ENCODE assay signal across 23 mouse cellular contexts in the genomic region with DNA sequence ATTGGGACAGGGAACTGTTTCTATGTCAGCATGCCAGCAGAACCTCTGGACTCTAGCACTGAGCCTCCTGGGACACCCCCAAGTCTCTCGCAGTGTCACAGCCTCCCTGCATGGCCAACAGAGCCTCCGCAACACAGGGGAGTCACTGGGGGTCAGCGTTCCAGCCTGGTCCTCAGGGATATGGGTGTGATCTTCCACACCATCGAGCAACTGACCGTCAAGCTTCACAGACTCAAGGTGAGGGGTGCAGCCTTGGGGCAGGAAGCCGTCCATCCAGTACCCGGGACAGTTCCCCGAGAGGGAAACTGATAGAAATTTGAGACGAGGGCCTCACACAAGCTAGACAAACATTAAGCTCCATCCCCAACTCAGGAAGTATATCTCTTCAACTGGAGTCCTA. TPM values are rescaled to one million over a fixed set of nuclear protein-coding genes. Genes with fewer than 3 reads are reported as not detected.
A peak's percentile ranks its signal among the peaks of the same experiment; 100 is the strongest.
DNase-seq lines count a peak whose midpoint lies in the region; ATAC-seq lines count a peak whose summit lies in the region.
"Had no signal": no experiment of that assay in that cellular context is flagged by ENCODE, and none has a peak within 500 bp of the region (broad histone marks: within the 10 kb centered on the region; RNA-seq: fewer than 3 reads in every experiment).

No protein-coding gene starts in this region.

- DNase-seq in kidney, adult 8-10 months, result no peak
- no peak for DNase-seq in kidney, postnatal 25 days
- DNase-seq: adrenal gland, adult 2 months; adrenal gland, postnatal 10 days; adrenal gland, postnatal 25 days; cerebellum, adult 11 months; cerebellum, adult 18-20 months; cerebellum, adult 8-10 months; cerebellum, adult 9-11 months; cerebellum, postnatal 14 days; cerebellum, postnatal 36 days; embryo, embryonic 11 days had no signal

- WGBS in kidney, embryonic 14.5 days, result 16% methylated on average over 9 of the region's 9 CpGs
- 18% methylated on average over 9 of the region's 9 CpGs for WGBS in kidney, embryonic 16.5 days

- 0 out of 2 replicates have a peak, but pooled peaks have one; percentile 43 for ATAC-seq in kidney, embryonic 14.5 days (ENCODE audit: low FRiP score, low TSS enrichment)
- ATAC-seq in kidney, embryonic 16.5 days (ENCODE audit: low FRiP score, low TSS enrichment), result peak; percentile 53
- ATAC-seq: forebrain, embryonic 14.5 days; forebrain, embryonic 16.5 days had no signal

- H3K9me3 ChIP-seq in kidney, embryonic 14.5 days (ENCODE audit: control insufficient read depth, low read length), result no peaks in the 10 kb centered on the region
- H3K9me3 ChIP-seq in kidney, embryonic 16.5 days (ENCODE audit: low read length), result no peaks in the 10 kb centered on the region
- H3K9me3 ChIP-seq: embryonic facial prominence, embryonic 13.5 days; embryonic facial prominence, embryonic 15.5 days; forebrain, embryonic 10.5 days; forebrain, embryonic 12.5 days had no signal

- no peak overlapping the region for H3K9ac ChIP-seq in kidney, embryonic 14.5 days (ENCODE audit: low read depth, low read length)
- no peak overlapping the region for H3K9ac ChIP-seq in kidney, embryonic 16.5 days (replicated peaks; ENCODE audit: low read length)
- H3K9ac ChIP-seq: embryonic facial prominence, embryonic 13.5 days; embryonic facial prominence, embryonic 15.5 days; forebrain, embryonic 12.5 days had no signal

- peaks cover 67% of the 10 kb centered on the region for H3K36me3 ChIP-seq in kidney, embryonic 14.5 days (ENCODE audit: control insufficient read depth, insufficient read depth, low read length)
- peaks cover 62% of the 10 kb centered on the region for H3K36me3 ChIP-seq in kidney, embryonic 16.5 days (ENCODE audit: insufficient read depth, low read length)

- no peak overlapping the region for H3K4me2 ChIP-seq in kidney, embryonic 14.5 days (replicated peaks; ENCODE audit: low read depth, low read length)
- no peak overlapping the region for H3K4me2 ChIP-seq in kidney, embryonic 16.5 days (replicated peaks; ENCODE audit: low read depth, low read length)
- H3K4me2 ChIP-seq: embryonic facial prominence, embryonic 13.5 days; embryonic facial prominence, embryonic 15.5 days; forebrain, embryonic 12.5 days had no signal

- no peak overlapping the region for H3K4me3 ChIP-seq in kidney, embryonic 14.5 days (ENCODE audit: low read length)
- no peak overlapping the region for H3K4me3 ChIP-seq in kidney, embryonic 16.5 days (ENCODE audit: low read length)
- H3K4me3 ChIP-seq: embryonic facial prominence, embryonic 13.5 days; embryonic facial prominence, embryonic 15.5 days; erythroblast, embryonic 14.5 days; forebrain, embryonic 10.5 days; forebrain, embryonic 12.5 days had no signal

- H3K4me1 ChIP-seq in kidney, embryonic 14.5 days (ENCODE audit: control insufficient read depth, insufficient read depth, low read length), result peaks cover 18% of the 10 kb centered on the region
- H3K4me1 ChIP-seq in kidney, embryonic 16.5 days (ENCODE audit: insufficient read depth, low read length), result peaks cover 17% of the 10 kb centered on the region
- H3K4me1 ChIP-seq: embryonic facial prominence, embryonic 13.5 days; embryonic facial prominence, embryonic 15.5 days; forebrain, embryonic 10.5 days had no signal

- 0 out of 2 replicates have a peak overlapping the region, but pooled peaks have one; percentile 47 for H3K27ac ChIP-seq in kidney, embryonic 14.5 days (ENCODE audit: low read depth, low read length)
- no peak overlapping the region for H3K27ac ChIP-seq in kidney, embryonic 16.5 days (ENCODE audit: low read length)
- H3K27ac ChIP-seq: embryonic facial prominence, embryonic 13.5 days; embryonic facial prominence, embryonic 15.5 days; forebrain, embryonic 10.5 days; forebrain, embryonic 12.5 days had no signal

- no peaks in the 10 kb centered on the region for H3K27me3 ChIP-seq in kidney, embryonic 14.5 days (ENCODE audit: control insufficient read depth, insufficient read depth, low read length)
- H3K27me3 ChIP-seq in kidney, embryonic 16.5 days (ENCODE audit: insufficient read depth, low read length), result no peaks in the 10 kb centered on the region
- H3K27me3 ChIP-seq: embryonic facial prominence, embryonic 13.5 days; embryonic facial prominence, embryonic 15.5 days; forebrain, embryonic 12.5 days had no signal

RNA-seq across cellular contexts. Expression of a gene that starts 13.1 kb away (rescaled TPM):
- polyA plus RNA-seq in kidney, embryonic 14.5 days (2014; fragmentation: Nextera tagmentation; extraction: Ambion mirVana), result 0.87 and 0.89 TPM in 2 replicates
- polyA plus RNA-seq in kidney, embryonic 16.5 days (2015; fragmentation: Nextera tagmentation; extraction: Ambion mirVana), result 0.87 and 0.89 TPM in 2 replicates
- polyA plus RNA-seq: embryonic facial prominence, embryonic 11.5 days; erythroblast, embryonic 14.5 days had no signal

RNA-seq across cellular contexts. Expression of a gene that starts 59.6 kb away (rescaled TPM):
- polyA plus RNA-seq in kidney, embryonic 14.5 days (2014; fragmentation: Nextera tagmentation; extraction: Ambion mirVana), result 5.3 and 5.4 TPM in 2 replicates
- 6.1 and 6.4 TPM in 2 replicates for polyA plus RNA-seq in kidney, embryonic 16.5 days (2015; fragmentation: Nextera tagmentation; extraction: Ambion mirVana)
- polyA plus RNA-seq: C2C12; erythroblast, embryonic 14.5 days had no signal
